Mouse (Mus musculus): ENCODE data around the gene Mef2a. TPM values are rescaled to one million over a fixed set of nuclear protein-coding genes. Genes with fewer than 3 reads are reported as not detected.
A peak's percentile ranks its signal among the peaks of the same experiment; 100 is the strongest.

Gene Mef2a
- total RNA-seq, 2 experiments from 2014 or later = 60.9 to 69.3 TPM

DNA sequence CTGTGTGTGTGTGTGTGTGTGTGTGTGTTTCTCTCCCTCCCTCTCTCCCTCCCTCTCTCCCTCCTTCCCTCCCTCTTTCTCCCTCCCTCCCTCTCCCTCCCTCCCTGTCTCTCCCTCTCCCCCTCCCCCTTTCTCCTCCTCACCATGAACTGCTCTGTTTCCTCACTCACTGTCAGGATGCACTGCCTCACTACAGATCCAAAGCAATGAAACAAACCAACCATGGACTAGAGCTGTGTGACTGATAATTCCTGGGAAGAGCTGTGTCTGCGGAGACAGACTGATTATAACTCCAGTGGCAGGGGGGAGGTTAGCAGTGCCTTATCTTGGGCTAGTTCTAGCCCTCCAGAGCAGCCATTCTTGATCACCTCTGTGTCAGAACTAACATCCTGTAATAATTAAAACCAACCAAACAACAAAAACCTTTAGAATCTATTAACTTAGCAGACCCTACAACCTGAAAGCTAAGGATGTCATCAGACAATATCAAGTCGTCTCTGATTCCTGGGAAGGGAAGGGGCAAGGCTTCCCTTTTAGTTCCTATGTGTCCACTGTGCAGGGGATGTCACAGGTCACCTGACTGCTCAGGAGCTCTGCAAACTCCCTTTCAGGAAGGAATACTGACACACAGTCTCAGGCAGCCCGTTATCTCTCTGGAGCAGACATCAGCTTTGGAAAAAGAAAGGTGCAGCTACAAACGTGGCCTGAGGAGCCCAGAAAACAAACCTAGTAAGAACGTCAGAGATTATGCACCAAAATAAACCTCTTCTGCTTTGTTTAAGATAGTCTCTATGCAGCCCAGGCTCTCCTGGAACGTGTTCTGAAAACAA, 162.4 kb downstream of the Mef2a start:
- no peak for DNase-seq

GRCm38 (mm10) chr7:67208317-67208716, 164.3 kb downstream of the Mef2a start:
- no peak for DNase-seq

GRCm38 (mm10) chr7:67207701-67208100, 165.0 kb downstream of the Mef2a start:
- no peak for DNase-seq

GRCm38 (mm10) chr7:67206496-67206895, 166.2 kb downstream of the Mef2a start:
- DNase-seq = no peak

- no peak for DNase-seq
Measured at GRCm38 (mm10) chr7:67205734-67206425, 166.8 kb downstream of the Mef2a start.

GRCm38 (mm10) chr7:67203625-67204024, 169.0 kb downstream of the Mef2a start:
- DNase-seq = no peak

DNA sequence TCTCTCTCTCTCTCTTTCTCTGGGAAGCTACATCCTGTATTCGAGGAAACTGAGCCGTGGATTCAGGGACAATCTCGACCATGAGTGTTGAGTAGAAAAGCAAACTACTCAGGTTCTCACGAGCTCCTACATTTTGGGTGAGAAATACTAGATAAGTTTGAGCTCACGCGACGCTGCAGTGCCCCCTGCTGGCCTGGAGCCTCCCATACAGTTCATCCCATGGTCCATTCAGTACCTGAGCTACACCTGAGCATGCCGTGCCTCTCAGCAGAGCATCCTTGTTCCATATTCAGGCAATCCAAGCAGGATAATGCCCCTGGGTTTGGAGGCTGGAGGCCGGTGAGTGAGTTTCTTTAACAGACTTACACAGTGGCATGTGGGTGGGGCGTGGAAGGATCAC, 173.2 kb downstream of the Mef2a start:
- DNase-seq = peak; percentile 22

DNA sequence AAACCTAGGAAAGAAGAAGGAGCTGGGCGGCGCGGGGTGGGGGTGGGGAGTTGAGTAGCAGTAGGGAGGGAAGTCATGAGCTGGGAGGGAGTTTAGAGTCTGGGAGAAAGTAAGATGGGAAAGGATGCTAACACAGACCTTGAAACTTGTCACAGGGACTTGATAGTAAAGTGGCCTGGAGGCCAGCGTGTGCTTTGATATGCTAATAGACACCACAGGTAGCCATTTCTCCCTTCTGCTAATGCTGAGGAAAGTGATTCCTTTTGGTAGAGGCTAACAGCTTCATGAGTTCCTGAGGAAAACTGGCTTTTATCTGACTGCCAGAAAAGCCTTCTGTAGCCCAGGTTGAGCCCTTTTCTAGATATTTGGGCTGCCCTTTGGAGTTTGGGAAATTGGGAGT, 188.9 kb downstream of the Mef2a start:
- no peak for DNase-seq

Other genes with a start within 250 kb of the Mef2a start
- gene Lysmd4, start 150.3 kb downstream of the Mef2a start, total RNA-seq (2021) = 1 to 10 TPM; 7.5 to 8.1 TPM

Data from gastrocnemius, postnatal 25 days (tissue).